Mouse (Mus musculus) T-helper 2 cell (primary cell): ENCODE data around the gene Nabp1.
"Not testable (repeated sequence)": the region's sequence is repeated elsewhere in the genome, so short reads cannot be mapped to it uniquely, and the experiment has no call there.

ENCODE experiments used
- in situ Hi-C: fragments of 300-600 bp; cut with MboI, MseI; formaldehyde crosslinking; loops from one replicate; pipeline ENCODE4 v1.15.1; 2025; ENCODE audit warnings: high pct_unique_total_duplicates

The Nabp1 gene

DNA sequence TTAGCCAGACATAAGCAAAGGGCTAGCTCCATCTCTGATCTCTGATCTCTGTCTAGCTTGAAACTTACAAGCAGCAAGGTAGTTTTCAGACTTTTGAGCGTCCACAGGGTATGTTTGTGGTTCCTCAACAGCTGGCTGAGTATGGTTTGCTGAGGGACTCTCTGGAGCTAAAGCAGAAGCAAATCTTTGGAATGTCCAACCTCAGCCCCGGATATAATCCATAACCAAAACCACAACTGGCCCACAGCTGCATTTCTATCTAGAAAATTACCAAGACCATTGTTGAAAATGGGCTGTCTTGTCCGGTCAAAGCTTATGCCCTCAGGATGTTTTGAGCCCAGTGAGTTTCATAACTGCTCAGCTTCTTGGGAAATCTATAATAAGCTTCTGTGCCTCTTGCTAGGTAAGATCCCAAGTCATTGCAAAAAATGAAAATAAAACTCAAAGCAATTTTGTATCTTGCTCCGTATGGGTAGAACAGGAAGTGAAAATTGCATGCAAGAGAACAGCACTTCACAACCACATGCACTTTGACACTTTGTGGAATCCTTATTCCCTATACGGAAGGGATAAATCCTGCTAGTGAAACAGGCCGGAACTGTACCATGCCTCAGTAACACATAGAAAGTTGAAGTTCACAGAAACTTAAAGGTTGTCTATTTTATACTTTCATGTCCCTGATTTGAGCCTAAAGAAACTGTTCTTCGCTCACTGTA, 15.5 kb upstream of the Nabp1 start:
- in situ Hi-C loops: loop anchor here (5.0 to 25.0 kb wide), 2 partner anchors 34 to 1119 kb away; no protein-coding TSS in a partner anchor

DNA sequence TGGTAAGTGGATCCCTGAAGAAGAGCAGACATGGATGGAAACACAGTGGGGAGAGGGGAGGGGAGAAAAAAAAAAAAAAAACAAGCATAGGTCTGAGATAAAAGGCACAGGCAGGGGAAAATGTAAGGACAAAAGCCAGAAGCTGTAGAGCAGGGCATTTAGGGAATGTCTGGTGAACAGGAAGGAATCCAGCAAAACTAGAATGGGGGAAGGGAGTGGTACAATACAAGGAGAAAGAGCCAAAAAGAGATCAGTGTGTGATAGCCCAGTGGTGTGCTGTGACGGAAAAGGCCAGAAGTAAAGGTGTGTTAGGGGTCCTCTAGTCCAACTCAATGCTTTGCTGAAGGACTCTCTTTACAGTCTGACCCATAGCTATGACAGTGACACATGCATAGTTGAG, 8.1 kb upstream of the Nabp1 start:
- in situ Hi-C loops: loop anchor here (25.0 kb wide), 1 partner anchor 1126 kb away; no protein-coding TSS in a partner anchor

GRCm38 (mm10) chr1:51480386-51480785, 2.2 kb upstream of the Nabp1 start:
- in situ Hi-C loops: loop anchor here (25.0 kb wide), 1 partner anchor 1132 kb away; no protein-coding TSS in a partner anchor

DNA sequence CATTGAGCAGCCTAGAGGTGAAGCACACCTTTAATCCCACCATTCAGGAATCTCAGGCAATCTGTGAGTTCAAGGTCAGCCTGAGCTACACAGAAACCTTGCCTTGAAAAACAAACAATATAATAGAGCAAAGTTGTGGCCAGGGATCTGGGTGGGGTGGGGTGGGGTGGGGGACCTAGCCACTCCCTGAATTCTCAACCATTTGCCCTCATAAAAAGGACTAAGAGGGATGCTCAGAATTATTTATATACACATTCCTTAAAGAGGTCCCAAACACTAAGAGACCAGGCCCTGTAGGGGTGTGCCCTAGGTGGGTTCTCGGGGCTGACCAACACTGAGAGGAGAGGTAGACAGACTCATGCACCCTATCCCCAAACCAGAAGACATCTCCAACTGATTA, 1.5 kb upstream of the Nabp1 start:
- in situ Hi-C loops: loop anchor here (25.0 kb wide), 1 partner anchor 1133 kb away; no protein-coding TSS in a partner anchor

DNA sequence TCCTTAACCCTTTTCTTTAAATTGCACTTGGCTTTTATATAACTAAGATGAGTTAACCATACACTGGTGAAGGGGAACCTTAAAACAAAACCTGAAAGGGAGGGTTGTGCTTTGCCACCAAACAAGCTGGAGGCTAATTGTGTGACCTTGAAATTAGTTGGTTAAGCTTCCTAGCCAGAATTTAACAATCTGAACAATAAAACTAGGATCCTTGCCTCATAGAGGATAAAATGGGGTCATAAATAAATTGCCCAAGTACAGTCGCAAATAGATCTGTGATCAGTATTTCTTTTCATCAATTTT, 753 bp upstream of the Nabp1 start:
- in situ Hi-C loops: loop anchor here (25.0 kb wide), 1 partner anchor 1133 kb away; no protein-coding TSS in a partner anchor

DNA sequence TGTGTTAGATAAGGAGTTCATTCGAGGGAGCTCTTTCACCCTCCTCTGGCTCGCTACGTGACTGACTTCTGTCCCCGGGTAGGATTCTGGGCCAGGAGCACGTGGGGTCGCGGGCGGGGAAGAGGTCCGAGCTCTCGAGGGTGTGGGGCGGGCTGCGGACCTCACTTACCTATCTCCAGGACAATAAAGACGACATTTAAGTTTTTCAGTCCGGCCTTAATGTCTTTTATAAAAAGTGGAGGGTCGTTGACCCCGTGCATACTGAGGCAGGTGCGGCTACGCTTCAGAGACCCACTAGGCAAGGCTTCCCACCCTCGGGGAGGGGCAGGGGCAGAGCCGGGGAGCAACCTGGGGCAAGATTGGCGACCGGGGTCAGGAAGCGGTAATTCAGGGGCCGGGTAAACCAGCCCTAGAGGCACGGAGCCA, 556 bp downstream of the Nabp1 start:
- in situ Hi-C loops: loop anchor here (25.0 kb wide), 1 partner anchor 1135 kb away; no protein-coding TSS in a partner anchor

- in situ Hi-C loops: loop anchor here (25.0 kb wide), 1 partner anchor 1136 kb away; no protein-coding TSS in a partner anchor
These were observed 1.8 kb downstream of the Nabp1 start for GRCm38 (mm10) chr1:51476405-51476804.

DNA sequence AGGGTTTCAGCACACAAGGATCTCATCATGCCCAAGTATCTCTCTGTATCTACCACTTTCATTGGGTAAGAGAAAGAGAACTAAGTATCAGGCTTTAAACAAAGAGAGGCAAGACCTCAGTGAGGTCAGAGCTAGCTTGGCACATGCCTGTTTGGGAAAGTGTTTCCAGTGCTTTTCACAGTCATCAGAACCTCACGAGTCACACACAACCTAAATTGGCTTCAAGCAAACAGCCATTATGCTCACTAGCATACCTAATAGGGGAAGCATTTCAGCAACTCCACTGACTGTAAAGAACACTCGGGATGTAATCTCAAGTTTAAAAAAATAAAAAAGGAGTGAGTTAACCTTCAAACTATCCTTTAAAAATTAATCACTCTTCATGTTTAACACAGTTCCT, 10.1 kb downstream of the Nabp1 start:
- in situ Hi-C loops: no loop called here

GRCm38 (mm10) chr1:51467181-51467580, 11.0 kb downstream of the Nabp1 start:
- in situ Hi-C loops: no loop called here

GRCm38 (mm10) chr1:51466385-51466784, 11.8 kb downstream of the Nabp1 start:
- in situ Hi-C loops: no loop called here

DNA sequence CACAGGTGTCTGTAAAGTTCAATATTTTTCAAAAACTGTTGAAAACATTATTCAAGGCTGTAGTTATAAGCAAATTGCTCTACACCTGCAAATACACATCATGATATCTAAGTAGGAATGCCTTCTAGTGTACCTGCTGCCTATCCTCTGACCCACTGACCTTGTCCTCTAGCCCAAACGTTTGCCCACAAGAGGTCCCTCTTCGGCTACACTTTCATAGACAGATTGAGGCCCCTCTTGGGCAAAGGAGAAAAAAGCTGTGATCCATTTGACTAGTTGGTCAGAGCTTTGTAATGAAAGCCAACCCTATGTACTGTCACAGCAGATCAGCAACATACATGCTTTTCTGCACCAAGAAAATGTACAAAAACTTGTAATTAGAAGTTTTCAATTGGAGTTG, 12.9 kb downstream of the Nabp1 start:
- in situ Hi-C loops: no loop called here

GRCm38 (mm10) chr1:51463038-51463437, 15.2 kb downstream of the Nabp1 start:
- in situ Hi-C loops: loop anchor here (5.0 kb wide), 1 partner anchor 134 kb away; no protein-coding TSS in a partner anchor

- in situ Hi-C loops: no loop called here
These were observed 19.3 kb downstream of the Nabp1 start for GRCm38 (mm10) chr1:51458731-51459450.

DNA sequence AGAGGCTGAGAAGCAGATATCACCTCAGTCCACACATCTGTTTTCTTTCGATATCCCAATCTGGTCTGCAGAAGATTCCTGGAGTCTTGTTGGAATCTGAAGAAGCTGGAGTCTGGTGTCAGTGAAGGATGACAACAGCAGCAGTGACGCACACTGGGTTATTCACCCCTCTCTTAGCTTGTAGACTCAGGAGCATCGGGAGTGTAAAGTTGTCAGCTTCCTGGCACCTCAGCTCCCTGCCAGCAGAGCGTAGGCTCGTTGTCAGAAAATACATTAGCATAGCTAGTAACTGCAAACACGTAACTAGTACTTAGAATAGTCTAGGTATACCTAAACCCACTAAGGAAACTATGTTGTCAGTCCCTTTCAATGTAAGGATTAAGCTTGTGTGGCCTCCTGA, 20.1 kb downstream of the Nabp1 start:
- in situ Hi-C loops: no loop called here

GRCm38 (mm10) chr1:51457249-51457648, 21.0 kb downstream of the Nabp1 start:
- in situ Hi-C loops: no loop called here

GRCm38 (mm10) chr1:51448789-51449188, 29.4 kb downstream of the Nabp1 start:
- in situ Hi-C loops: no loop called here

- in situ Hi-C loops: no loop called here
These were observed 32.3 kb downstream of the Nabp1 start for GRCm38 (mm10) chr1:51445854-51446460.

- in situ Hi-C loops: no loop called here
These were observed 32.9 kb downstream of the Nabp1 start for GRCm38 (mm10) chr1:51445161-51445853.

DNA sequence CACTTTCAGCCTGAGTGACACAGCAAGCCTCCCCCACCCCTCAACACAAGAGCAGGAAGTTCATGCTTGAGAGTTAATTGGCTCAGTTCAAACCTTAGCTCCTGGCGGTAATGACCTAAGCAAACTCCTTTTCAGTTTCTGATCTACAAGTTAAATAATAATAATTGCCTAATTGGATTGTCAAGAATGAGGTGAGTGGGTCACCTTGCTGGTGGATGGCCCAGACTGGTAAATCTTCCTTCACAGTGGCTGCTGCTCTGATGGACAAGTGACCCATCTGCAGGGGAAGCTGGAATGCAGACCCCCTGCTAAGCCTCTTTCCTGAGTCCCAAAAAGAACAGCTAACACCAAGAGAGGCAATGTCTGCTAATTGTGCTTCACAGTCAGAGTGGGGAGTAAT, 48.5 kb downstream of the Nabp1 start:
- in situ Hi-C loops: no loop called here

DNA sequence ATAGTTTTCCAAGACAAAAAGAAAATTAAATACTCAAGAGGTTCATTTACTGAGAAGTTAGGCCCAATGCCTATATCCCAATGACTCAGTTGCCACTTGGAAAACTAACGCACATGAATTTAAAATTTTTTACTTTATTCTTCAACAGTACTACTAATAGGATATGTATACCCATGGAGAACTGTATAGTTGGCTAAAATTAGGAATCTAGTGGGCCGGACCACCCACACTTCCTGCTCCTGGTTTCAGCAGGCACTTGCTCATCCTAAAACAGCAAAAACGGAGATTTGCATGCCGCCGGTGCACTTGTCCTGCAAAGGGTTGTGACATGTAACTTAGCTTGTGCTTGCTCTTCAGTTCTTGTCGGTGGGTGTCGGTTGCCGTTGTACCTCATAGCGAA, 51.9 kb downstream of the Nabp1 start:
- in situ Hi-C loops: no loop called here

GRCm38 (mm10) chr1:51421029-51421428, 57.2 kb downstream of the Nabp1 start:
- in situ Hi-C loops: not testable (repeated sequence)

DNA sequence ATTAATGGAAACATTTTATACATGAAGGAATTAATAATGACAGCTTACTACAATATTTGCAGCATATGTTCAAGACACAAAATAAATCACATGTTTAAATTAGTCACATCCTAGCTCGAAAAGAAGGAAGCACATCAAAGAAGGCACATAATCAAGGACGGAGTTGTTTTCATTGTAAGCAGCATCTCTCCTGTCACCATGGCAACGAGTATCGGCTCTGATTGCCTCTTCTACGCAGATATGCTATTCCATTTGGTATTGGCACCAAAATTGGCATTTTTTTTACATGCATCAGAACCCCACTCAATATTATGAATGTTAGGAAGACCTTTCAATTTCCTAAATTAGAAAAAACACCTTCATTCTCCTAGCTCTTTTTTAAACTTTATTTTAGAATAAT, 59.5 kb downstream of the Nabp1 start:
- in situ Hi-C loops: no loop called here
